Mouse (Mus musculus) urinary bladder, postnatal 10 days (tissue): ENCODE data around the gene Mcoln3.

Experiments
- DNase-seq: peaks from one replicate; pipeline ENCODE4 v3.0.0; 2022; ENCODE audit warnings: low spot score

Mcoln3 gene

GRCm38 (mm10) chr3:146117258-146117996 is at the start of gene Mcoln3:
Mcoln3 (plus strand) TSS chr3:146117450.
- no peak for DNase-seq

GRCm38 (mm10) chr3:146069276-146069675 is 48.0 kb upstream of the Mcoln3 start:
- DNase-seq, result no peak

GRCm38 (mm10) chr3:146072780-146073179 is 44.5 kb upstream of the Mcoln3 start:
- no peak for DNase-seq

- no peak for DNase-seq
Observed at GRCm38 (mm10) chr3:146080241-146080640, 37.0 kb upstream of the Mcoln3 start.

- no peak for DNase-seq
Observed at GRCm38 (mm10) chr3:146090988-146091657, 26.1 kb upstream of the Mcoln3 start.

- DNase-seq, result no peak
Observed at GRCm38 (mm10) chr3:146095066-146095465, 22.2 kb upstream of the Mcoln3 start.

GRCm38 (mm10) chr3:146096986-146097385 is 20.3 kb upstream of the Mcoln3 start:
- no peak for DNase-seq

GRCm38 (mm10) chr3:146097861-146098260 is 19.4 kb upstream of the Mcoln3 start:
- no peak for DNase-seq

- no peak for DNase-seq
Observed at GRCm38 (mm10) chr3:146099925-146100324, 17.3 kb upstream of the Mcoln3 start.

- DNase-seq, result no peak
Observed at GRCm38 (mm10) chr3:146102049-146102448, 15.2 kb upstream of the Mcoln3 start.

GRCm38 (mm10) chr3:146107116-146107849 is 10.0 kb upstream of the Mcoln3 start:
- DNase-seq, result no peak

- DNase-seq, result no peak
Observed at GRCm38 (mm10) chr3:146107921-146108571, 9.2 kb upstream of the Mcoln3 start, which contains the start of gene Wdr63. Wdr63 (minus strand) TSS chr3:146108130.

- no peak for DNase-seq
Observed at GRCm38 (mm10) chr3:146108945-146109344, 8.3 kb upstream of the Mcoln3 start.

GRCm38 (mm10) chr3:146110358-146110757 is 6.9 kb upstream of the Mcoln3 start:
- DNase-seq, result no peak

- no peak for DNase-seq
Observed at GRCm38 (mm10) chr3:146110916-146111315, 6.3 kb upstream of the Mcoln3 start.

- no peak for DNase-seq
Observed at GRCm38 (mm10) chr3:146117997-146118457, 777 bp downstream of the Mcoln3 start.

- no peak for DNase-seq
Observed at GRCm38 (mm10) chr3:146121310-146122124, 4.3 kb downstream of the Mcoln3 start.

- DNase-seq, result no peak
Observed at GRCm38 (mm10) chr3:146122125-146122420, 4.8 kb downstream of the Mcoln3 start.

GRCm38 (mm10) chr3:146122807-146123463 is 5.7 kb downstream of the Mcoln3 start:
- no peak for DNase-seq

GRCm38 (mm10) chr3:146123464-146123825 is 6.2 kb downstream of the Mcoln3 start:
- DNase-seq, result no peak

- DNase-seq, result no peak
Observed at GRCm38 (mm10) chr3:146127205-146127604, 10.0 kb downstream of the Mcoln3 start.
